Mouse (Mus musculus): ENCODE results near the gene Acadsb.
A peak's percentile ranks its signal among the peaks of the same experiment; 100 is the strongest.
"Not testable (repeated sequence)": the region's sequence is repeated elsewhere in the genome, so short reads cannot be mapped to it uniquely, and the experiment has no call there.

Gene Acadsb

GRCm38 (mm10) chr7:131410416-131411058, at the start of gene Acadsb, which contains the start of gene Ikzf5:
Acadsb (plus strand) TSS chr7:131410601.
Ikzf5 (minus strand) TSS chr7:131410521.
- DNase-seq (ENCODE audit: low read depth, low spot score), result peak; percentile 97

GRCm38 (mm10) chr7:131362269-131362614, 48.2 kb upstream of the Acadsb start:
- no peak for DNase-seq (ENCODE audit: low read depth, low spot score)

GRCm38 (mm10) chr7:131362615-131363300, 47.6 kb upstream of the Acadsb start, which contains the start of gene 2310057M21Rik:
2310057M21Rik (minus strand) TSS chr7:131362759.
- DNase-seq (ENCODE audit: low read depth, low spot score), result peak; percentile 99

DNA sequence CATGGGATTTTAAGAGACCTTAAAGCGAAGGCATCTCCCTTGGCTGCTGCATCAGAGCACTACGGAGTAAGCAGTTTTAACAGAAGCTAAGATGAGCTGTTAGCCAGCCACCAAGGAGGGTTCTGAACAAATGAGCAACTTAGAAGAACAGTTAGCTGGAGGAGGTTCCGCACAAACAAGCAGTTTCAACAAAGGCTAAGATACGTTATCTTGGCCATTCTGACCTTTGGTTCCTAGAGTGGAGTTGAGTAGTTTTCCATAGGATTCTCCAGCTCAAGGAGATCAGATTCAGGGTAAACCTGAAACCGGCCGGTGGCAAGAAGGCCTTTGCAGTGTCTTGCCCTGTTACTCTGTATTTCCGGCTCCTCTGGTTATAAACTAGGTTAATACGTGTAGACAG, 46.3 kb upstream of the Acadsb start:
- DNase-seq (ENCODE audit: low read depth, low spot score), result no peak

DNA sequence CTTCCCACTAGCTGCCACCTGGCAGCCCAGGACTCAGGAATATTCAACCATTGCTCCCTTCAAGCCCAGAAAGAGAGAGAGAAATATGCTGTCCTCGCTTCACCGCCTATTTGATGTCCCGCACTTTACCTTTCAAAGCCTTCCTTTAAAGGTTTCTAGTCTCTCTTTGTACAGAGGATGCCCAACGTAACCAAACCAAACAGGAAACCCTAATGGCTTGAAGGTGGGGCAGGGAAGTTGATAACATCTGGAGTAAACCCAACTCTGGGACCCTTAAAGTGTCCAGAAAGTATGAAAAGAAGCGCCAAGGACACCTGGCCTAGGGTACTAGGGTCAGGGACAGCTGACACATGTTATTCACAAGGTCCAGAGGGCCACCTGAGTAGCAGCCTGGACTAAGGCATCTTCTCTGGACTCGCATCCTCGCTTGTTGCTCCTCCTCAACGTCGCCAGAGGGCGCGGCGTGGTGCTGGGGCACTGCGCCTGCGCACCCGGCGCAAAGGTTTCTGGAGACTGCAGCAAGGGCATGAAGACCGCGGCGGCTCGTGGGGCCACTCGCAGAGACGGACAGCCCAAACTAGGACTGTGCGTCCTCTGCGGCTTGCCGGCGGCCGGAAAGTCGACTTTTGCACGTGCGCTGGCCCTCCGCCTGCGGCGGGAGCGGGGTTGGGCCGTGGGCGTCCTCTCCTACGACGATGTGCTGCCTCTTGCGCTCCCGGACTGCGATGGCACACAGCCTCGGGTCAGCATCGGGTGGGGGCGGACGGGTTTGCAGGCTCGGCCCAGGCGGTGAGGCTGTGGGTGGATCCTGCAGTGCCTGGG, 39.5 kb upstream of the Acadsb start, which contains the start of gene Pstk:
TSS of gene Pstk (plus strand) at position 494 of the 822 bp plus-strand sequence.
- peak; percentile 94 for DNase-seq (ENCODE audit: low read depth, low spot score)

GRCm38 (mm10) chr7:131371470-131371860, 38.9 kb upstream of the Acadsb start:
- no peak for DNase-seq (ENCODE audit: low read depth, low spot score)

- peak; percentile 10 for DNase-seq (ENCODE audit: low read depth, low spot score)
Observed at GRCm38 (mm10) chr7:131371880-131372651, 38.3 kb upstream of the Acadsb start.

DNA sequence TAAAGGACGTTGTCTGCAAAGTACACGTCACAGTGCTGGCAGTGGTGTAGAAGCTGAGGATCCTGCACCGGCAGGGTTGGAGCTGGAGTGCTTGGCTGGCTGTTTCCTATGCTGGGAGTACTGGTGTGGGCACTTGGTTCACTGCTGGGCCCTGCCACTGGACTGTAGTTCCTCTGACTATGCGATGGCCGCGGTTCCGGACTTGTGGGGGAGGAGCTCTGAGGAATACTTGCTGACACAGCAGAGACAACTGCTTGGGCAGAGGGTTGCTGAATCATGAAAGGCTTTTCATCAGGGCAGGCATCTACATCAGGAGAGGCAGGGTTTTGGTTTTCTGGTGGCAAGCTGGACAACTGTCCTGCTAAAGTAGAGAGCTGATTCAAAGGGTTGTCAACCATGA, 18.6 kb upstream of the Acadsb start:
- DNase-seq (ENCODE audit: low read depth, low spot score), result not testable (repeated sequence)

DNA sequence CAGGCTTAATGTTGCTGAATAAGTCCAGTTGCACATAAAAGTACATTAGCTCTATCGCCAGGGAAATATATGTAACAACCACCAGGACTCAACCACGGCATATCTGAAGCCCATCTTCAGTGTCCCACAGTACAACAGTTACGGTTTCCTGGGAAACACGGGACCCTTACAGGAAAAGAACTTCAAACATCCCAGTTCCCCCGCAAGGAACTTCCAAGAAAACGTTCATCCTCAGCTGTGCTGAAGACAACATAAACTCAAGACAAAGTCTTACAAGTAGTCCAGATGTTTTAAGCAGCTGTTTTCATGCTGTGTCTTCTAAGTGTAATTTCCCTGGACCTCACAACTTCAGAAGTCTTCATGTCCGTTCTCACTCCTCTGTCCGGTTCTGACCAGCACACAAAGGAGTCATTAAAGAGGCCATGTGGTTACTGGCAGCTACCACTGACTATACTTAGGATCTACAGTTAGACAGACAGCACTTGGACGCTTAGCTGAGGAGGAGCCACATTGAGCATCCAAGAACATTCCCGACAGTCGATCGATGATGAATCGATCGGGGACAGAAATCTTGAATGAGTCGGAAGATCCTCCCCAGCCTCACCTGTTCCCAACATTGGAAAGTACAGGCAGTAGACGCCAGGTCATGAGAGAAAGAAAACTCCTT, 947 bp upstream of the Acadsb start:
- peak; percentile 44 for DNase-seq (ENCODE audit: low read depth, low spot score)

GRCm38 (mm10) chr7:131409988-131410385, 414 bp upstream of the Acadsb start:
- peak; percentile 11 for DNase-seq (ENCODE audit: low read depth, low spot score)

GRCm38 (mm10) chr7:131411221-131411940, 980 bp downstream of the Acadsb start:
- peak; percentile 44 for DNase-seq (ENCODE audit: low read depth, low spot score)

DNA sequence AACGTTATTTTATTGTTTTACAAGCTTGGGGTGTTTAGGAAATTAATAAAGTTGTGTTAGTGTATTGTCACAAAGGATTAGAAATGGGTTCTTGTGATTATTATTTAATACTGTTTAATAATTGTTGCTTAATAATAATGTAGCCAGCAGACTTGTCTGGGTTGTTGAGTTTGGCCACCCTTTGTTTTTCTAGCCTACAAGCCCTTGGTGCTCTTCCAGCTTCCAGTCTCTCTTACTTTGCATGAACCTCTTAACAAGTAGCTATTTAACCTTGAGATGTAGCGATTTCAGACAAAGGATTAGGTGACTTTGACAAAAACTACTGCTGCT, 1.5 kb downstream of the Acadsb start:
- DNase-seq (ENCODE audit: low read depth, low spot score), result no peak

DNA sequence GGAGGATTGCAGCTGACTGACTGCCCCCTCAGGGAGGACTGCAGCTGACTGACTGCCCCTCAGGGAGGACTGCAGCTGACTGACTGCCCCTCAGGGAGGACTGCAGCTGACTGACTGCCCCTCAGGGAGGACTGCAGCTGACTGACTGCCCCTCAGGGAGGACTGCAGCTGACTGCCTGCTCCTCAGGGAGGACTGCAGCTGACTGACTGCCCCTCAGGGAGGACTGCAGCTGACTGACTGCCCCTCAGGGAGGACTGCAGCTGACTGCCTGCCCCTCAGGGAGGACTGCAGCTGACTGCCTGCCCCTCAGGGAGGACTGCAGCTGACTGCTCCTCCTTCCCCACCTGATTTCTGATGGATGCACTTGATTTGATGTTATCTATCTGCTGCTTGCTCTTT, 6.3 kb downstream of the Acadsb start:
- not testable (repeated sequence) for DNase-seq (ENCODE audit: low read depth, low spot score)

DNA sequence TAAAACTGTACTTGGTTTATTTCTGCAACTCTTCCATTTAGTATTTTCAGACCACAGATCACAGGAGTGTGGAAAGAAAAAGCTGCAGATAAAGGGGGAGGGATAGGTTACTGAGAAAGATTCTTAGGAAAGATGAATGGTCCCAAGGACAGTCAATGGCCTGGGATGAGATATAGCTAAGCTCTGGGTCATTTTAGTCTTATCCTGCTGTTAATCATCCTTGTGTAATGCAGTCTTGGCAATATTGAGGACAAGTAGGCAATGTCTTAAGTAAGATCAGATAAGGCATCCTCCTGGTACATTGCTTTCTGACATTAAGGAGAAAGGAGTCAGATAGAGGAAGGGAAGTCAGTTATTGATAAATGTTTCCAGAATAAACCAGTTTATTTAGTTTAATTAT, 7.2 kb downstream of the Acadsb start:
- no peak for DNase-seq (ENCODE audit: low read depth, low spot score)

DNA sequence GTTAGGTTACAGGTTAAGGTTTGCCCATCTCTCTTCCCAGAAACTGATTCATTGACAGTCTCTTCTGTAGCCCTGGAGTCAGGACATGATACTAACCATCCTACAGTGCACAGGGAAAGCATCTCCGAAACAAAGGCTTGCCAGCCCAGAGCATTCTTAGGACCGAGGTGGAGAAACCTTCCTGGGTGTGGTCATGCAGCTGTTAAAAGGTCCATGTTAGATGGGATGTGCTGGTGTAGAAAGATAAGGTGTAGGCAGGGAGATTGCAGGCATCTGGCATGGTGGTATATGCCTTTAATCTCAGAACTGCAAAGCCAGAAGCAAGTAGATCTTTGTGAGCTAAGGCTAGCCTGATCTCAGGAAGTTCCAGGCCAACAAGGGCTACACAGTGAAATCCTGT, 14.5 kb downstream of the Acadsb start:
- no peak for DNase-seq (ENCODE audit: low read depth, low spot score)

DNA sequence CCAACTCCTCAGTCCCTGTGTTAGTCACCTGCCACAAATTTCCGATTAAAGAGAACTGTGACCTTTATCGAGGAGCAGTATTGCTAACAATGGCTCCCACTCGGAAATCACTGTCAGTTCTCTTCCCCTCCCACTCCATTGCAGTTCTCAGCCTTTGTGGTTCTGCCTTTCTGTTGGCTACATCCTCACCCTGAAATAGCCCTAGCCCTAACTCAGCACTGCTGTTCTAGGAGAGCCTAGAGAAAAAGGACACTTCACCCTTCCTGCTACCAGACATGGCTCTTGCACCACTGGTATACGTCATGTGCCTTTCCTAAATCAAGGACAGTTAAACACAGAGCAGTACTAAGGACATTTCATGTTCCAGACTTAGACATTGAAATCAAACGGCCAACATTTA, 16.9 kb downstream of the Acadsb start:
- DNase-seq (ENCODE audit: low read depth, low spot score), result no peak

GRCm38 (mm10) chr7:131432244-131432643, 21.8 kb downstream of the Acadsb start:
- DNase-seq (ENCODE audit: low read depth, low spot score), result peak; percentile 58

- DNase-seq (ENCODE audit: low read depth, low spot score), result no peak
Observed at GRCm38 (mm10) chr7:131434276-131434675, 23.9 kb downstream of the Acadsb start.

DNA sequence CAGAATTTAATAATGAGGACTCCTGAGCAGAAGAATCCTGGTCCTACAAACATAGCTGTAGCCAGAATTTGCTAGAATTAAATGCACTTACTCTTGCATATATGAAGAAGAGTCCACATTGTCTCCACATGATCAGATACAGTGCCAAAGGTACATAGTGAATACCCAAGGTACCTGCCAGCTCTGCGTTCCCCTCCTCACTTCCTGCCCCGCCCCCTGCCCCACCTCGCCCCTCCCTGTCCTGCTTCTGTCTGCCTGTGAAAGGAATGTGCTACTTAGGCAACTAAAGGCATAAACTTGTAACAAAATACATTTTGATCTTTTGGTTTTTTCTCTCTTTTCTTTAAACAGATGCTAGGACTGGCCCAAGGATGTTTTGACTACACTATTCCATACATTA, 26.6 kb downstream of the Acadsb start:
- no peak for DNase-seq (ENCODE audit: low read depth, low spot score)

DNA sequence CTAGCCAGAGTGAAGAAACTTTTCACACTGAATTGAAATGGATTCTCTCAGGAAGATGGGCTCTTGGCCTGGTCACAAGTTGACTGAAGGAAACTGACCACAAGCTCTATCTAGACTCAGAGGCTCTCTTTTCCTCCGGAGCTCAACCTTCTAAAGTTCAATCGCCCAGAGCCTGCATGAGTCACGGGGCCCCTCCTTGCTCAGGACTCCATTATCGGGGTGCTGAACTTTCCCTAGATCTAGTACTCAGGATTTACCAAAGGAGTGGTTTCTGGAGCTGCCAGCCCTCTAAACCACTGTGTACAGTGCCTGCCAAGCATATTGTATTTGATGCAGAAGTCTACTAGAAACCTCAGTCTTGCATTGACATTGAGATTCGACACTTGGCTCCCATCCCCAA, 46.3 kb downstream of the Acadsb start:
- no peak for DNase-seq (ENCODE audit: low read depth, low spot score)
